Mouse (Mus musculus): Measurements from ENCODE around the gene Ankrd11. TPM values are rescaled to one million over a fixed set of nuclear protein-coding genes. Genes with fewer than 3 reads are reported as not detected.

The Ankrd11 gene
- polyA plus RNA-seq, 1 experiment from 2014 or later = 73.1 TPM

DNA sequence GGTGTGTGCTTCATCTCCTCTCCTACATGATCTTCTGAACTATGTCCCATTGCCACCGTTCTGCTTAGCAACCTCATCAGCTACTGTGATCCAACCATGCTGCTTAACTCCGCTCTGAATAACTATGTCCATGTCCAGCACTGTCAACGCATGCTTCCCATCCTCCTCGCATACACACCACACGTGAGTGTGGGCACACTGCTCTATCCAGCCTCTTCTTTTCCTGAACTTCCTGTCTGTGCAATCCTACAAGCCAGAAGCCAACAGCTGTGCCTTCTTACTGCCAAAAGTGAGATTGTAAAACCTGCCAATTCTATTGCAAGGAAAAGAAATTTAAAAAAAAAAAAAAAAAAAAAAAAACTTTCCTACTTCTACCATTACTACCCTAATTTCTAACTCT, 60.4 kb downstream of the Ankrd11 start:
- no peaks in the 10 kb centered on the region for H3K36me3 ChIP-seq
- WGBS = 89% methylated on average over 5 of the region's 5 CpGs
- H3K4me1 ChIP-seq = peaks cover 15% of the 10 kb centered on the region; the same call in 1 of the 2 replicates

DNA sequence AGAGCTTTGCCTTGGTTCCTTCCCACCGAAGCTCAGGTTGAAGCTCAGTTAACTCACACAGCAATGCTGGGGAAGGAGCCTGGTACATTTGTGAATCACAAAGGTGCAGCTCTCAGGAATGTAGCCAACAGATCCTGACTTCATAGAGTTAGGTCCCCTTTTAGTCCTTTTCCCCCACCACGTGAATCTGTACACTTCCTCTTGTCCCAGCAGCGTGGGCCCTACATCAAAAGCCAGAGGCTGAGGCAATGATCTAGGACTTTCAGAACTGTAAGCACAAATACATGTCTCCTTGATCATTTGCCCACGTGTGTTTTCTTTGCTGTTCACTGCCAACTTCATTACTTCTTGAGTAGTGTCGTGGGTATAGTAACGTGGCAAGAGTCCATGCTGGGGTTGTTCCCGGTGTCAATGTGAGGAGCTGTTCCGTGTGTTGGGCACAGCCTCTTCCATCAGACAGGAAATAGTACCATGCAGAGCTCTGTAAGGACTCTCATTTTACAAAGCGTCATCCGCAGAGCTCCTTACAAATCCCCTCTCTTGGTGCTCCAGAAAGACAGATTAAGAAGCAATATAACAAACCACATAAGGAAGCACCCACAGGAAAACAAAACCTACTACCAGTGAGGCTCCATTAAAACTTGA, 62.1 kb downstream of the Ankrd11 start:
- peak overlapping the region; percentile 23; the same call in 1 of the 2 replicates for H3K27ac ChIP-seq
- H3K36me3 ChIP-seq = no peaks in the 10 kb centered on the region
- no peak overlapping the region for H3K9ac ChIP-seq
- no peak overlapping the region for H3K4me3 ChIP-seq
- no peaks in the 10 kb centered on the region for H3K27me3 ChIP-seq
- peaks cover 13% of the 10 kb centered on the region; the same call in 1 of the 2 replicates for H3K4me1 ChIP-seq
- no peak overlapping the region for H3K4me2 ChIP-seq (replicated peaks)
- no peak for ATAC-seq (ENCODE audit: insufficient number of reproducible peaks, insufficient read depth, low FRiP score, low TSS enrichment)
- 83% methylated on average over 10 of the region's 10 CpGs for WGBS
- no peaks in the 10 kb centered on the region for H3K9me3 ChIP-seq

More for the DNA sequence above, 60.4 kb downstream of the Ankrd11 start:
- Histone ChIP-seq H3K4me2 (replicated peaks) (no peak overlapping the region), H3K9ac (no peak overlapping the region), H3K27me3 (no peaks in the 10 kb centered on the region), H3K9me3 (no peaks in the 10 kb centered on the region), H3K27ac (no peak overlapping the region), H3K4me3 (no peak overlapping the region)
- no peak for ATAC-seq (ENCODE audit: insufficient number of reproducible peaks, insufficient read depth, low FRiP score, low TSS enrichment)

DNA sequence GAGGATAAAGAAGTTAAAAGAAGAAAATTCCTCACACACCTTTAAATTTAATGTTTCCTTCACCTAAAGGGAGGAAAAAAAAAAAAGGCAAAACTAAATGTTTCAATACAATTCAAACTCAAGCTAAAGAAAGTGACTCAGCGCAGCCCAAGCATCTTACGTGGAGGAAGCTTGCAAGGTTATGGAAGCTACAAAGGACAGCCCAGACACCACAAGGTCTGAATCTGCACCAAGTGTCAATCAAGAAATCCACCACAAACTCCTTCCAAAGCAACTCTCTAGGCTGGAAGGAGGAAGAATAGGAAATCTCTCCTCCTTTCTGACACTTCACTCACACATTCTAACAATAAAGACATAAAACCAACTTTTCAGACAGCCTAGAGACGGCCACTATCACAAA, 62.7 kb downstream of the Ankrd11 start:
- Histone ChIP-seq H3K36me3 (no peaks in the 10 kb centered on the region), H3K9me3 (no peaks in the 10 kb centered on the region), H3K9ac (no peak overlapping the region), H3K4me2 (replicated peaks) (no peak overlapping the region), H3K27me3 (no peaks in the 10 kb centered on the region), H3K4me3 (no peak overlapping the region), H3K4me1 (peaks cover 12% of the 10 kb centered on the region; the same call in 1 of the 2 replicates), H3K27ac (no peak overlapping the region)
- ATAC-seq (ENCODE audit: insufficient number of reproducible peaks, insufficient read depth, low FRiP score, low TSS enrichment) = no peak
- 88% methylated on average over 3 of the region's 3 CpGs for WGBS

DNA sequence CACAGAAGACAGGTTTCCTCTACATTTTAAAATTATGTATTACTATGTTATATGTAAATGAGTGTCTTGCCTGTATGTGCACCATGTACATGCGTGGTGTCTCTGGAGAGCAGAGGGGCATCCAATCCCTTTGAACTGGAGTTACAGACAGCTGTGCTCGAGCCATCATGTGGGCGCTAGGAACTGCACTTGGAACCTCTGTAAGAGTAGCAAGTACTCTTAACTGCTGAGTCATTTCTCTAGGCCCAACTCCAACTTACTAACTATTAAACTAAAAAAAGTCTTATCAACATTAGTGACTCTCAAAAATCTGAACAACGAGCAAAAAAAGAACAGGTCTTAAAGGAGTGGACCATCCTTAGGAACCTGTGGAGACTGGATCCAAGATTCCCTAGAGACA, 66.0 kb downstream of the Ankrd11 start:
- Histone ChIP-seq H3K27me3 (no peaks in the 10 kb centered on the region), H3K4me1 (peaks cover 6% of the 10 kb centered on the region; the same call in 1 of the 2 replicates), H3K9me3 (no peaks in the 10 kb centered on the region), H3K27ac (no peak overlapping the region), H3K36me3 (no peaks in the 10 kb centered on the region), H3K9ac (no peak overlapping the region), H3K4me2 (replicated peaks) (no peak overlapping the region), H3K4me3 (no peak overlapping the region)
- no peak for ATAC-seq (ENCODE audit: insufficient number of reproducible peaks, insufficient read depth, low FRiP score, low TSS enrichment)
- 96% methylated on average over 4 of the region's 4 CpGs for WGBS

DNA sequence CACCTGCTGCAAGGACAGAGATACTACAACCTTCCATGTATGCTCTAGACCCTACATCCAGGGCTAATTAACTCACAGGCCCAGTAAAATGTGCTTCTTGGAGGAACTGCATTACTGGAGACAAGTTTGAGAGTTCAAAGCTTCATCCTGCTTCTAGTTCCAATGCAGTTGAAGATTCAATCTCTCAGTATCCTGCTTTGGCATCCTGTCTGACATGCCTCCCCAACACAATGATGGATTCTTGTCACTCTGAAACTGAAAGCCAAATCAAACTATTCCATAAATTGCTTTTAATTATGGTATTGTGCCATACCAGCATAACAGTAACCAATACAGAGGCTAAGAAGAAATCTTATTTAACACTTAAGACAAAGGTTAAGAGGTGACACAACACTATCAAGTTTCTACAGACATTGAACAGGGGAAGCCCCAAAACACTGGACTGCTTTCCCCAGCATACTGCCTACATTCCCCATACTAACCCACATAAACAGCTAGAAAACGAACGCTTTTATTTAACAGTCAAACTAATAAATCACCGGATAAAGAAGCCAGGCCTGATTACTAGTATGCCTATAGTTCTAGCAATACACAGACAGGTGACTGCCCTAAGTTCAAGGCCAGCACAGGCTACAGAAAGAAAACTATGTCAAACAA, 72.0 kb downstream of the Ankrd11 start:
- H3K27me3 ChIP-seq = no peaks in the 10 kb centered on the region
- H3K9ac ChIP-seq = no peak overlapping the region
- WGBS = 91% methylated on average over 3 of the region's 3 CpGs
- no peaks in the 10 kb centered on the region for H3K9me3 ChIP-seq
- peaks cover 18% of the 10 kb centered on the region for H3K36me3 ChIP-seq
- H3K4me2 ChIP-seq (replicated peaks) = no peak overlapping the region
- no peak overlapping the region for H3K4me3 ChIP-seq
- ATAC-seq (ENCODE audit: insufficient number of reproducible peaks, insufficient read depth, low FRiP score, low TSS enrichment) = no peak
- H3K27ac ChIP-seq = no peak overlapping the region
- H3K4me1 ChIP-seq = no peaks in the 10 kb centered on the region

DNA sequence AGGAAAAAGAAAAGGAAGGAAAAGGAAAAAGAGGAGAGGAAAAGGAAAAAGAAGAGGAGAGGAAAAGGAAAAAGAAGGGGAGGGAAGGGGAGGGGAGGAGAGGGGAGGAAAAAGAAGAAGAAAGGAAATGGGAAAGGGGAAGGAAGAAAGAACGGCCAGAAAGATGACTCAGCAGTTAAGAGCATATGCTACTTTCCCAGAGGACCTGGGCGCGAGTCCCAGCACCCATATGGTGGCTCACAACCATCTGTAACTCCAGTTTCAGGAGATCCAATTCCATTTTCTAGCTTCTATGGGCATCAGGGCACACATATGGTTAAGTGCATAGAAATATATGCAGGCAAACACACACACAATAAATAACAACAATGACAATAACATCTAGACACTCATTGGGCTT, 73.9 kb downstream of the Ankrd11 start:
- H3K36me3 ChIP-seq = peaks cover 24% of the 10 kb centered on the region
- no peaks in the 10 kb centered on the region for H3K9me3 ChIP-seq
- H3K27me3 ChIP-seq = no peaks in the 10 kb centered on the region
- WGBS = 94% methylated on average over 3 of the region's 3 CpGs
- H3K9ac ChIP-seq = no peak overlapping the region
- no peak overlapping the region for H3K4me2 ChIP-seq (replicated peaks)
- ATAC-seq (ENCODE audit: insufficient number of reproducible peaks, insufficient read depth, low FRiP score, low TSS enrichment) = no peak
- H3K27ac ChIP-seq = no peak overlapping the region
- H3K4me1 ChIP-seq = no peaks in the 10 kb centered on the region
- H3K4me3 ChIP-seq = no peak overlapping the region

DNA sequence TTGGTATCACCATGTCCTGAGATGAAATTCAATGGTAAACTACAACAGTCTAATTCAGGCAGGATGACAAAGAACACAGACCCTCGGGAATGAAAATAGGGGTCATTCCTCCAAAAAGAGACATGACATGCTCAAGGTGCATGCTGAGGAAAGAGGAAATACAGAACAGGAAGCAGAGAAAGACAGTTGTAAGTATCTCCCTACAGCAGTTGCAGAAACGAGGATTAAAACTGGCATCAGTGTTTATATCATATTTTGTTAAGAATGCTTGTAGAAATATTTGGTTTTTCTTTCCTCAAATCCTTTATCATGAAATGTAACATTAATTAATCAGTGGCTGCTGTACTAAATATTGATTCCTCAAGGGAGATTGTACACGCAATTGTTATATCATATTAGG, 75.4 kb downstream of the Ankrd11 start:
- Histone ChIP-seq H3K4me3 (no peak overlapping the region), H3K4me1 (peaks cover 5% of the 10 kb centered on the region; the same call in 1 of the 2 replicates), H3K36me3 (peaks cover 24% of the 10 kb centered on the region), H3K27ac (no peak overlapping the region), H3K9me3 (no peaks in the 10 kb centered on the region), H3K9ac (no peak overlapping the region), H3K4me2 (replicated peaks) (no peak overlapping the region), H3K27me3 (no peaks in the 10 kb centered on the region)
- WGBS = 89% methylated on average over 3 of the region's 3 CpGs
- ATAC-seq (ENCODE audit: insufficient number of reproducible peaks, insufficient read depth, low FRiP score, low TSS enrichment) = no peak

DNA sequence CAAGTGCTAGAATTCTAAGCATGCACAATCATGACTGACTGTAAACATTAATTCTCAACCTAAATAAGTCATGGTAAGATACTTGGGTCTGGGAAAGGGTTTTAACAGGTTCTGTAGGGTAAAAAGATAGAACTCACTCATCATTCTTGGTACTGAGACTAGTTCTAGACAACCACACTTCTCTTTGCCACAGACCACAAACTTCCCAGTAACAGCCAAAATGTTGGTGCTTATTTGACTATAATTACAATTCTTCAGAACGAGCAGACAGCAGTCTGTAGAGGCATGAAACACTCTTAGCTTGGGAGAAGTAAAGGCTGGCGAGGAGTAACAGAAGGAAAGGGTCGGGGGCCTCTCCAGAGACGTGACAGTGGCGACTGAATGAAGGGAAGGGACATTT, 80.0 kb downstream of the Ankrd11 start:
- no peak for ATAC-seq (ENCODE audit: insufficient number of reproducible peaks, insufficient read depth, low FRiP score, low TSS enrichment)
- H3K4me3 ChIP-seq = no peak overlapping the region
- WGBS = 63% methylated on average over 5 of the region's 5 CpGs
- no peak overlapping the region for H3K9ac ChIP-seq
- H3K27ac ChIP-seq = no peak overlapping the region
- H3K36me3 ChIP-seq = 0 out of 2 replicates have a peak, but pooled peaks cover 5% of the 10 kb centered on the region
- H3K4me1 ChIP-seq = peaks cover 23% of the 10 kb centered on the region
- no peaks in the 10 kb centered on the region for H3K27me3 ChIP-seq
- no peak overlapping the region for H3K4me2 ChIP-seq (replicated peaks)
- H3K9me3 ChIP-seq = no peaks in the 10 kb centered on the region

DNA sequence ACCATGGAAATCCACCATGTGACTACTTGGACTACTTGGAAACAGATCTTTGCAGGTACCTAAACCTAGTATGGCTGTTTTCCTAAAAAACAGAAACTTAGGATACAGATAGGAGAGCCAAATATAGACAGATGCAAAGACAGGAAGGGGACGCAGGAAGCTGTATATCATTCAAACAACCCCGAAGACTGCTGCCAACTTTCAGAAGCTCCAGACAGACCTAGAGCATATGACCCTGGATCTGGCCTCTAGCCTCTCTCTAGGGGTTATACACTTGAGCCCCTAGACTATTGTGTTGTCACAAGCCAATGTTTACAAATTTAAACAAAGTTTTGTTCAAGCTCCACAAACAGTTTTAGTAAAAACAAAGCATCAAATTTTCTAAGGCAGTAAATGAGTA, 80.6 kb downstream of the Ankrd11 start:
- no peak overlapping the region for H3K27ac ChIP-seq
- no peaks in the 10 kb centered on the region for H3K27me3 ChIP-seq
- no peak for ATAC-seq (ENCODE audit: insufficient number of reproducible peaks, insufficient read depth, low FRiP score, low TSS enrichment)
- no peaks in the 10 kb centered on the region for H3K9me3 ChIP-seq
- H3K4me2 ChIP-seq (replicated peaks) = no peak overlapping the region
- H3K4me3 ChIP-seq = no peak overlapping the region
- peaks cover 29% of the 10 kb centered on the region for H3K4me1 ChIP-seq
- no peak overlapping the region for H3K9ac ChIP-seq
- 78% methylated on average over 2 of the region's 2 CpGs for WGBS
- 0 out of 2 replicates have a peak, but pooled peaks cover 5% of the 10 kb centered on the region for H3K36me3 ChIP-seq

DNA sequence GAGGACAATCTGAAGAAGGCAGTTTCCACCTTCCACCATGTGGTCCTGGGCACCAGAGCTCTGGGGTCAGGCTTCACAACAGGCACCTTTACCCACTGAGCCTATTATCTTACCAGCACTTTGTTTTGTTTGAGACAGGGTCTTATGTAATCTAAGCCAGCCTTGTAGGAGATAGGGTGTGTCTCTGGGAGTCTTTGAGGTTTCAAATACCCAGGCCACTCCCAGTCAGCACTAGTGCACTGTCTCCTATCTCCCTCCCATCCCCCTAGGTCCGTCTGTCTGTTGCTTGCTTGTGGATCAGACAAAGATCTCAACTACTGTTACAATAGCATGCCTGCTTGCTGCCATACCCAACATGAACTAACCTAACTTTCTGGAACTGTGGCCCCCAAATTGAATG, 81.1 kb downstream of the Ankrd11 start:
- WGBS = 23% methylated on average over 1 of the region's 1 CpGs
- no peak for ATAC-seq (ENCODE audit: insufficient number of reproducible peaks, insufficient read depth, low FRiP score, low TSS enrichment)
- Histone ChIP-seq H3K27ac (no peak overlapping the region), H3K27me3 (no peaks in the 10 kb centered on the region), H3K9me3 (no peaks in the 10 kb centered on the region), H3K4me1 (peaks cover 30% of the 10 kb centered on the region), H3K4me2 (replicated peaks) (no peak overlapping the region), H3K9ac (no peak overlapping the region), H3K4me3 (no peak overlapping the region), H3K36me3 (0 out of 2 replicates have a peak, but pooled peaks cover 5% of the 10 kb centered on the region)

DNA sequence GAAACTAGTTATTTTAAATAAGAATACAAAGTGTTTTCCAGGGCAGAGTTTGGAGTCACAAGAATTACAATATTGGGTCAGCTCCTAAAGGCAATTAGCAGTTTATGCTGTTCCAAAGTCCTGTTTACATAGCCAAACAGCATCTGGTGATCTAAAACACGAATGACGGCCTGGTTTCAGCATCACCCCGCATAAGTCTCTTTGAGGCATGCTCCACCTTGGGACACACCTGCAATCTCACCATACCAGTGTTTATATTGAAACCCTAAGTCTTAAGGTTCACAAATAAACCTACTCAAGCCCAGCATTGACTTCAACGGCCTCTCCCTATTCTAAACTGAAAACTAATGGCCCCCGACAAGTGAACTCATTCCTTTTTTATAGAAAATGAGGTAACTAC, 81.8 kb downstream of the Ankrd11 start:
- ATAC-seq (ENCODE audit: insufficient number of reproducible peaks, insufficient read depth, low FRiP score, low TSS enrichment) = no peak
- 86% methylated on average over 5 of the region's 5 CpGs for WGBS
- H3K4me1 ChIP-seq = peaks cover 30% of the 10 kb centered on the region
- H3K4me3 ChIP-seq = no peak overlapping the region
- no peak overlapping the region for H3K27ac ChIP-seq
- H3K9ac ChIP-seq = no peak overlapping the region
- H3K9me3 ChIP-seq = no peaks in the 10 kb centered on the region
- H3K4me2 ChIP-seq (replicated peaks) = no peak overlapping the region
- H3K27me3 ChIP-seq = no peaks in the 10 kb centered on the region
- 0 out of 2 replicates have a peak, but pooled peaks cover 5% of the 10 kb centered on the region for H3K36me3 ChIP-seq

DNA sequence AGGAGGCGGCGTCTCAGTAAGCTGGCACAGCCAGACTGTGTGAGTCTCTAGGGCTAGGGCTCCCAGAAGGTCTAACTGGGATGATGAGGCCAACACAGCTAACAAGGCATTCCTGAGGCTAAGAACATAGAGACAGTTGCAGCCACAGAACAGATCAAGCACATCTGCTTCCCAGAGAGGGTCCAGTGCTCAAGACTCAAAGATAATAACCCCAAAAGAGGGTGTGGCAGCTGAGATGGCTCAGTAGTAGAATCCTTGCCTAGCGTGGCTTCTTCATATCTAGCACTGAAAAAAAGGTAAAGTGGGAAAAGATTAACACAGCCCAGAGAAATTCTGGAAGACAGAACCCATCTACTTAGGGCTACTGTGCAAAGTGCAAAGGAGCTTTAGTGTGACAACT, 86.1 kb downstream of the Ankrd11 start:
- Histone ChIP-seq H3K4me2 (replicated peaks) (no peak overlapping the region), H3K9me3 (no peaks in the 10 kb centered on the region), H3K4me1 (peaks cover 18% of the 10 kb centered on the region), H3K4me3 (no peak overlapping the region), H3K27ac (no peak overlapping the region), H3K9ac (no peak overlapping the region), H3K36me3 (no peaks in the 10 kb centered on the region), H3K27me3 (no peaks in the 10 kb centered on the region)
- WGBS = 87% methylated on average over 3 of the region's 3 CpGs
- no peak for ATAC-seq (ENCODE audit: insufficient number of reproducible peaks, insufficient read depth, low FRiP score, low TSS enrichment)

Measured in embryonic facial prominence, embryonic 12.5 days (tissue).